Mouse (Mus musculus) testis, adult 2 months (tissue): ENCODE measurements around the gene Katnal1.

Experiments
- CTCF ChIP-seq: fragments of 200-500 bp; IDR thresholded peaks from 2 replicates; pipeline ENCODE4 v1.5.1; 2012; ENCODE audit warnings: low read depth, mild to moderate bottlenecking, inconsistent platforms, low read length, moderate library complexity; ENCODE audit not compliant: control insufficient read depth, insufficient read depth, insufficient replicate concordance
- POLR2A ChIP-seq: fragments of 200-500 bp; IDR thresholded peaks from 2 replicates; pipeline ENCODE4 v1.6.1; 2012; ENCODE audit warnings: low read depth, mild to moderate bottlenecking, inconsistent platforms, low read length, moderate library complexity; ENCODE audit not compliant: control insufficient read depth

GRCm38 (mm10) chr5:148862853-148863252, 66.3 kb downstream of the Katnal1 start:
- TF ChIP-seq POLR2A (no peak), CTCF (no peak)
